Mouse (Mus musculus) leukemia stem cell, adult 10-12 weeks (primary cell): ENCODE data around the gene Cartpt. TPM values are rescaled to one million over a fixed set of nuclear protein-coding genes. Genes with fewer than 3 reads are reported as not detected.

Experiments used
- polyA plus RNA-seq: library from polyadenylated mRNA; stranded (reverse); fragments of >175 nt; gene quantifications from 2 replicates; pipeline ENCODE4 v1.2.3, GENCODE M21; 2012; ENCODE audit warnings: low replicate concordance

Cartpt gene
- polyA plus RNA-seq = not detected in 2 replicates

GRCm38 (mm10) chr13:99900965-99901364 lies at the start of gene Cartpt:
Gene Cartpt (minus strand): TSS chr13:99901091.

Other genes with a start within 250 kb of the Cartpt start
- 6.2 and 8.8 TPM in 2 replicates for gene Mccc2, start 114.5 kb upstream of the Cartpt start, polyA plus RNA-seq
- 17.3 and 20.2 TPM in 2 replicates for gene Bdp1, start 203.0 kb upstream of the Cartpt start, polyA plus RNA-seq
- gene Serf1, start 206.9 kb upstream of the Cartpt start, polyA plus RNA-seq = 3.2 and 3.7 TPM in 2 replicates
- gene Smn1, start 223.8 kb upstream of the Cartpt start, polyA plus RNA-seq = 87.2 and 162 TPM in 2 replicates